Mouse (Mus musculus) layer of hippocampus, postnatal 25 days (tissue): ENCODE results near the gene Pgm5. TPM values are rescaled to one million over a fixed set of nuclear protein-coding genes. Genes with fewer than 3 reads are reported as not detected.
A peak's percentile ranks its signal among the peaks of the same experiment; 100 is the strongest.
"Not testable (repeated sequence)": the region's sequence is repeated elsewhere in the genome, so short reads cannot be mapped to it uniquely, and the experiment has no call there.

Source experiments
- DNase-seq, 2 experiments: peaks; one replicate each; pipeline ENCODE4 v3.0.0; 2022; ENCODE audit warnings: mixed read lengths in 2 of 2, low spot score in 1 of 2; ENCODE audit errors: extremely low spot score in 1 of 2
- total RNA-seq, 2 experiments: library from RNA; stranded (reverse); gene quantifications; 2 replicates each; pipeline ENCODE4 v1.2.3; 2021

The Pgm5 gene
- total RNA-seq, result 1 to 10 TPM; 3.2 to 3.6 TPM

DNA sequence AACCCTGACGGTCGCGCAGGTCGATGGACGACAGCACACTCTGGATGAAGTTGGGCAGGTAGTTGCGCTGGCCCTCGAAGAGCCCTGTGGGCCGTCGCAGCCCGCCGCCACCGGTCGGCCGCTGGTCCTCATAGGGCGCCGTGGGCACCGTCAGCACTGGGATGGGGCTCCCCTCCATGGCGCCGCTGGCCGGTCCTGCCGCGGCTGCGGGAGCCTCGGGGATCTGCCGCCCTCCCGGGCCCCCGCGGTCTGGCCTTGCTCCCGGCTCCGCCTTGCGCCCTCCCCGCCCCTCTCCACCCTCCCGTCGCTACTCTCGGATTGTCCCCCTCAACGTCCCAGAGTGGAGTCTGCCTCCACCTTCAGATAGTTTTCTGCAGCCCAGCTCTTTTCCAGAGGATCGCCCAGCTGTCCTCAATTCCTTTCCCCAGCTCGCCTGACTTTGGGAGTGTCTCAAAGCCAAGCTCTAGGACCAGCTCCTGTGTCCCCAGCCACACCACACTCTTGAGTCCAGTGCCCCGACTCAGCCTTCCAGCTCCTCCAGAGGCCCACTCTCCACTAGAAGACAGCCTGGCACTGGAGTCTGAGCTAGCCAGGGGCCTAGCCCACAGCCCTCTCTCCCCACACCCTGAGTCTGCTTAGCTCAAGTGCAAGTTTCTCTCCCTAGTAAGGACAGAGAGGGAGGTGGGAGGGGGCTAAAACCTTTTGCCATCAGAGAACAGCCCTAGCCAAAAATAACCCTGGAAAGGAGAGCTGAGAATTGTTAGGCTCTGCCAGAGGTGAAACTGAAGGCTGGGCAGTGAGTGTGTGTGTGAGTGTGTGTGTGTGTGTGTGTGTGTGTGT, at the start of gene Pgm5:
Gene Pgm5 (minus strand): TSS at position 244 of the 840 bp plus-strand sequence.
- DNase-seq, result no peak

DNA sequence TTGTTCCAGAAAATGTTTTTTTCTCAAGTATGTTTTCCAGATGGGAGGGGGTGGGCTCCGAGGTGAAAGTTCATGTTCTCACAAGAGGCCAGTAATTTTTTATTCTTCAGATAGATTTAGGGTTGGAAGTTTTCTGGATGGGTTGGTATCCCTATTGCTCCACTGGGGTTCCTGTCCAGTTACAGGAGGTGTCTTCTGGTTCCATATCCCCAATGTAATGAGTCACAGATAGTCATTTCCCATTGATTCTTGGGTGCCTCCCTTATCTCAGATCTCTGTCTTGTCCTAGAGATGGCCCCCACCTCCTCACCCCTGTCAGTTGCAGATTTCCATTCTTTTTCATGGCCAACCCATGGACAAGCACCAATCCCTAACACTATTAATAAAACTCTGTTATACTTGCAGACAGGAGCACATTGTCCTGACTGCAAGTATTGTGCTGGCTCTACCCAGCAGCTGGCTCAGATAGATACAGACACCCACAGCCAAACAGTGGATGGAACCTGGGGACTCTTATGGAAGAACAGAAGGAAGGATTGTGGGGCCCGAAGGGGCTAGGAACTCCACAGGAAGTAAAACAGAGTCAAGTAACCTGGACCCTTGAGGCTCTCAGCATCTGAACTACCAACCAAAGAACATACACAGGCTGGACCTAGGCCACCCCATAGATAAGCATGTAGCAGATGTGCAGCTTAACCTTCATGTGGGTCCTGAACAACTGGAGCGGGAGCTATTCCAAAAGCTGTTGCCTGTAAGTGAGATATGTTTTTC, 46.9 kb upstream of the Pgm5 start:
- DNase-seq, result no peak

DNA sequence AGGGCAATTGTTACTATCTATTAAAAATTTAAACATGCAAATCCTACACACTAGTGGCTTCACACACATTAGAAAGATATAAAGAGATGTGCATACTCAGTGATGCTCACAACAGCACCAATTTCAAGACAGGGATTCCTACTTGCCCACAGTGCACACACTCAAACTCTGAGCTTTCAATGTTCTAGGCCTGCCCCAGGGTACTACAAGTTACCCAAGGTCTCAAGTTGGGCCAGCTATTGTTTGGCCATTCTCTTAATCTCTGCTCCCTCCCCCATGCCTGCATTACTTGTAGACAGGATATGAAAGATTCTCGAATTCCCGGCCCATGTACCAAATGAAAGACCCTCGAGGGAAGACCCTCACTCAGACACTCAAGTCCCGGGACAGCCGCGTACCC, 46.0 kb upstream of the Pgm5 start:
- no peak for DNase-seq

DNA sequence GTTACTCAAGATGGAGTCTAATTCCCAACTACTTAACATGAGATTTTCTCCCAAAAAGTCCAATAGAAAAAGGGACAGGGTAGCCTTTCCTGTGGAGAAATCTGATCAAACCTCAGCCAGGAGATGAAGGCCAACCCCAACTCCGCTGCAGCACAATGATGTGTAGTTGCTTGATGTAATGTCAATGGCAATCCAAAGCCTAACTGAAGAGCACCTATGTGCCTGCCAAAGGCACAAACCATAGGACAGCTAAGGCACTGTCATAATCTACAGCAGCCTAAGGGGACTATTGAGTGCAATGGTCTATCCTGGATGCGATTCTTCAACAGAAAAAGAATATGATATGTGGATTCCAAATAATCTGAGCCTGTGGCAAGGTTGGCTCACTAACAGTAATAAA, 41.2 kb upstream of the Pgm5 start:
- no peak for DNase-seq

DNA sequence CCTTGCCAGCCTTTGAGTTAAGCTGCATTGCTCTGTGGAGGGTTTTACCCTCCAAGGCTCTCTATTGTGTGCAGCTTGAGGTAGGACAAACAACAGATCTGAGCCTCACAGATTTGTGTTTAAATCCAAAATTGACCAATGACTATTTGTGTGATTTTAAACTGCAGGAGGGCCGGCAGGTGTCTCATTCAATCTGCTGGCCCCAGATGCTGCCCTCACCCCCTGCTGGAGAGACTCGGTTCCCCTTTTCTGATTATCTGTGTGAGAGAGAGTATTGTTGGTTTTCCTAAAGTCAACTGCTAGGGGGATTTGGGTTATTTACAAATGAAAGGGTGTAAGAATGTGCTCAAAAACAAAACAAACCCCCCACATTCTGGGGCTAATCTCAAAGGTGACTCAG, 40.6 kb upstream of the Pgm5 start:
- no peak for DNase-seq

DNA sequence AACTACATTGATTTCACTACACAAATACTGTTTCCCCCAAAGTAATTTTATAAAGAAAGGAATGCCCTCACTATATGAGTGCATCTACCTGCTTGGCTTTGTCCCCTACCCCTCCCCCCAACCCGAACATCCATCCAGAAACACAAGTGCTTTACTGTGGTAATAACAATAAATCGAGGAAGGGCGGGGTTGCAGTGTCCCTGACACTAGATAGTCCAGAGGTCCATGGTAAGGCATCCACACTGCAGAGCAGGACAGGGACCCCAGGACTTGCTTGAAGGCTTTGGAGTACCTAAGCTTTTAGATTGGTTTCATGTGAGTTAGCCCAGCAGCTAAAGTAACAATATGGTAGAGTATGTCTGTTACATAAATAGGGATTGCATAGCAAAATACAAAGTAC, 40.0 kb upstream of the Pgm5 start:
- no peak for DNase-seq

DNA sequence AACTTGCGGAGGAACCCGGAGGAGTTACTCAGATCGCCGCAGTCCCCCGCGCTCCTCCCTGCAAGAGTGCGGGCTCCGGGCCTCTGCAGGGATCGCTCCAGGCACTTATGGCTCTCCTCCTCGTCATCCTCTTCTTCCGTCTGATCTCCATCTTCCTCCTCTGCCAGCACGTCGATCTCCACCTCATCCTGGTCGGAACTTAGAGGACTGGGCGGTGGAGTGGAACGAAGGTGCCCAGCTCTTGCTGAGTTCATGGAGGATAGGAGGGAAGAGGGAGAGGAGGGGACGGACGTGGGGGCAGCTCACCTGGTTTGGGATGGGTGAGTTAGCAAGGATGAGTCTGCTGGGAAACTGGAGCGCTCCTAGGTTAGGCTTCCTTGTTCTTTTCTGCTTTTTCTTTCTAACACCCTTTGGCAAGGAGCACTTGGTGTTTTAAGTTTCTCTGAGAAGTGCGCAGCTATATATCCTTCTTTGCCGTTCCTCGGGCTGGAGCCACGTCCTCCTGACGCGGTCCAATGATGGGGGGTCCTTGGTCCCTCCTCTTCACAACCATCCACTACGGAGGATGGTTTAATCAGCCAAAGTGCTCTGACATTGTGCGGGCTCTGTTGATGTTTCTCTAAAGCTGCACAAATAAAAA, 39.0 kb upstream of the Pgm5 start, which contains the start of gene Foxd4:
Gene Foxd4 (minus strand): TSS at position 617 of the 640 bp plus-strand sequence.
- DNase-seq, result no peak

DNA sequence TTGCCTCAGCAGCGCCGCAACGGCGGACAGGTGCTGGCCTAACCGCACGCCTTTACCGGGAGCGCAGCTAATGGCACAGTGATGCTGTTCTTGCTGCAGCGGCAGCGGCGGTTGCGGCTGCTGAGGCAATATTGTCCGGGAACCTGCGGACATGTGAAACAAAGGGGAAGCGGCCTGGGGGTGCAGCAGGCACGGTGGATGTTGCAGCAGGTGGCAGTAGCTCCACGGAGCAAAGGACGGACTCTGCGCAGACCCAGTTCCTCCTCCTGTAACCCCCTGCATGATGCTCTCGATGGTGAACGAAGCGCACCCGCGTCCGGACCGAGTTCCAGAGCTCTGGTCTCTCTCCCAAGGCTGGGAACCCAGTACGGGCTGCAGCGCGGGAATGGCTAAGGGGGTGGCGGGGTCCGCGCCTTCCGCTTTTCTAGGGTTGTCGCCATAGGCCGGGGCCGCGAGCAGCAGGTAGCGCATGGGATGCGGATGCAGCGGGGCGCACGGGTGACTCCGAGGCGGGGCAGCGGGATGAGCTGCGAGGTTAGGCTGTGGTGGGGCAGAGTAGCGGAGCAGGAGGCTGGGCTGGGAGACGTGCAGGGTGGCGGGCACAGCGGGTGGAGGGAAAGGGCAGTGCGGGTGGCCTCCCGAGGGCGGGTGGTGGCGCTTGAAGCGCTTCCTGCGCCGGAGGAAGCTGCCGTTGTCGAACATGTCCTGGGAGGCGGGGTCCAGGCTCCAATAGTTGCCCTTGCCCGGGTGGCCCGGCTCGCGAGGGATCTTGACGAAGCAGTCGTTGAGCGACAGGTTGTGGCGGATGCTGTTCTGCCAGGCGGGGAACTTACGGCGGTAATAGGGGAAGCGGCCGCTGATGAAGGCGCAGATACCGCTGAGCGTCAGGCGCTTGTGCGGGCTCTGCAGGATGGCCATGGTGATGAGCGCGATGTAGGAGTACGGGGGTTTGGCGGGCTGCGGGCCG, 38.2 kb upstream of the Pgm5 start:
- DNase-seq, result no peak

DNA sequence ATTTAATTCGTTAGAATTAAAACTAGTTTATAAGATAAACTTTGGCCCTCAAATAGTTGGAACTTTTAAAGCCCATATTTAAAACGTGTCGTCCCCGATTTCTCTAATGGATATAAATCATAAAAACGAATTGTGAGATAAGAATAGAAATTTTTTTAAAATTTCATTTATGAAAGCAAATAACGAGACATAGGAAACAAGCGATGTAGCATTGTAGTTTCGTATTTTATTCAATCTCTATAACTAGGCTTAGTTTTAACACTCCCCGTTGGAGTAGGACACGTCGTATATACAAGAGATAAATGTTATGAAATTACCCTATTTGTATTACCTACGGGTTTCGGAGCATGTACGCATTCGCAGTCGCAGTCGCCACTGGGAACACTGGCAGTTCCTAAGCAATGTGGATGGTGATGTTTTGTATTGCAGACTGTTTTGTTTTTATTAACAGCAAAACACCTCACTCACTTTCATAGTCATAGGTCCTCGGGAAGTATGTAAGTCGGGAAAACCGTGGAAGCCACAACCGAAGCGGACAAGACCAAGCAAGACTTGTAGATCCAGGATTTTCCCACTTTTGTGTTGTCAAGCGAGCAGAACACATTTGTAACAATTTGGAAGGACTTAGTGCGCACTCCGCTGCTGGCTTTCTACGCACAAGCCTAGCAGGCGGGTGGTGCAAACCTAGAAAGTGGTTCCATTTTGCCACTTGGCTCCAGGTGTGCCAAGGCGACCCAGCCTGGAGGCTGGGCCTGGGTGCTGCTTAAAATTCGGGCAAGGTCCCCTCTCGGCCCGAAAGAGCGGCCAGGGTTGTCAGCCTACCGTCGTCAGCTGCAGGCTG, 37.3 kb upstream of the Pgm5 start:
- no peak for DNase-seq

DNA sequence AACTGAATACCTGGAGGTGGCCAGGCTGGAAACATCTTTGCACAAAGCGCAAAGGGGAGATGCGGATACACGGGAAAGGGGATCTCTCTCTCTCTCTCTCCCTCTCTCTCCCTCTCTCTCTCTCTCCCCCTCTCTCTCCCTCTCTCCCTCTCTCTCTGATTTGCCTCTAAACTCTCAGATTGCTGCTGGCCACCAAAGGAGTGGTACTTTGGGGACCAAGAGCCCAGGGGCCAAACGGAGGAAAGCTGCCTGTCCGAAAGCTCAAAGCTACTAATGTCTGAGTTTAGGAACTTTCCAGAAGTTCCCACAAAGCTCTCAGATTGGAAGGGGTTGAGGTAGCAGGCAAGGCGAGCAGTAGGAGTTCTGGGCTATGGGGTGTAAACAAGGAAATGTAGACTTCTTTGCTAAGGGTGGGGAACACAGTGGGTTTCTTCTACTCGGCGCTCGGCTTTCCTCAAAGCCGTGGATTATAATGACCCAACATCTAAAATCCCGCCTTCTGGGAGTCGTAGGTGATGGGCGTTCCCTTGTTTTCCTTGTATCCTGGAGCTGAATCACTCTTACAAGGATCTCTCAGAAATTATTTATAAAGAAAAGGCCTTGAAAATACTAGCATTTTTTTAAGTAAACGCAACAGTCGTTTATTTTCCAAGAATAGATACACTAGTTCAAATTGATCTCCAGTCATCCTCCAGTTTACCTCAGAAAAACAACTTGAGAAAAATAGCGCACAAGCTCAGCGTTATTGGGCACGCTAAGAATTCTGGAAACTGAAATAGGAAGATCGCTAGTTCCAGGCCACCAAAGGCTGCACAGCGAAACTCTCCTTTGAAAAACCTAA, 36.5 kb upstream of the Pgm5 start:
- no peak for DNase-seq

DNA sequence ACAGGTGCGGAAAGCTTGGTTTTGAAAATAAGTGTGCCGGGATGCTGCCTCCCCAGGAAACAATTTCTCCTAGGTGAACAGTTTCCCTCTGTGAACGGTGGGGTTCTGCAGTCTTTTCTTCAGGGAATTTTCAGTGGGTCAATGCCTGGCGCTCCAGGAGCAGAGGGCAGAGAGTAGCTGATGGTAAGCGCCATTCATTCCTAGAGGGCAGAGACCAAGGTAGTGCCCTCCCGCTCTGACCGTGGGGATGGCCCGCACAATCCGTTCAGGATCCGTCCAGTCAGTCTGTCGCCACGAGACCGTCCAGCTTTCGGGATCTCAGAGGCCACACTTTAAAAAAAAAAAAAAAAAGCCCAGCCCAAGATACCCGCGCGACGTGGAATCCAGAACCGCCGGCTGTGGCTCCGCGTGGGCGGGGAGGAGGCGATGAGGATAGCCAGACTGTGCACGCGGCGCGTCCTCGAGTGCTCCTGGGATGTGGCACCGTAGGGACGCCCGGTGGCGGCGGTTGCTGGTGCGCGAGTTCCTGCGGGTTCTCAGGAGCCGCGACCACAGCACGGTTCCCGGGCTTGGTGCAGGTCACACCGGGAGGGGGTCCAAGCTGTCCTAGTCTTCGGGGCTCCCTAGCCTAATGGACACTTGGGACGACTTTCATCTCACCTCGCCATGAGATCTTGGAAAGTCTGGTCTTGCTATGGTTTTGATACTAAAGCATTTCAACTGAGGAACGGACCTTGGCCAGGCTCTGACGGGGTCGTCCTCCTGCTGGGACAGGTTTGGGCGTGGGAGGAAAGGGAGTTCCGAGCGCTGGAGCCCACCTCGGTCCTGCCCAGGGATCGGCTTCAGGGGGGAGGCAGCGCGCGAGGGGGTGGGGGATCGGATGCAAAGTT, 35.6 kb upstream of the Pgm5 start:
- no peak for DNase-seq

DNA sequence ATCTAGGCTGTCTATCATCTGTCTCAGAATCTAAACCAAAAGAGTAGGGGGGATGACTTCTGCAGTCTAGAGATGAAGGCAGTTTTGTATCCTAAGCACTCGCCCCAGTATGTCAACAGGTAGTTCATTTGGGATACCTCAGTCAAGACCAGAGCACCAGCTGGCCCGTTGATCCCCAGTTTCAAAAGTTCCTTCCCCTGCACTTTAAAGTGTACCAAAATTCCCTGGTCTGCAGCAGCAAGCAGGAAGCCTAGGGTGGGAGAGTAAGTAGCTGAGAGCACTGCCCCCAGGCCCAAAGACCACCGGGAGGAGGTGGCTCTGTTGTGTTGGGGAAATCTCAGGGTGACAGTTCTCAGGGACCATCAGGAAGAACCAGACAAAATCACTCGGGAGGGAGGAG, 34.9 kb upstream of the Pgm5 start:
- DNase-seq, result no peak

DNA sequence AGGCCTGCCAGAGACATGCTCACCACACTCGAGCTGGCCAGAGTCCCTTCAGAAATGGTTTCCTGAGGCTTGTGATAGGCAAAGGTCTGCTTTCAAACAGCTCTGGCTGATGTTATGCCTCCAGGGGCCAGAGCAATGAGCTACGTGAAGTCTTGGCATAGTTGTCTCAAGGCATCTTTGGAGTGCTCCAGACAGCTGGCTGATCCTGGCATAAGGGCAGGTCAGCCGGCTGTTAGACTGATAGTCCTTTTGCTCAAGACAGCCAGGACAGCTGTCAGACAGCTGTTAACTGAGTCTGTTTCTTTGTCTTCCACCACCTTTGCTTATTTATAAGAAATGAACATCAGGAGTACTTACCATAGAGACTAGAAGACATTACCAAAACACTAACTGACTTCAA, 25.2 kb upstream of the Pgm5 start:
- no peak for DNase-seq

DNA sequence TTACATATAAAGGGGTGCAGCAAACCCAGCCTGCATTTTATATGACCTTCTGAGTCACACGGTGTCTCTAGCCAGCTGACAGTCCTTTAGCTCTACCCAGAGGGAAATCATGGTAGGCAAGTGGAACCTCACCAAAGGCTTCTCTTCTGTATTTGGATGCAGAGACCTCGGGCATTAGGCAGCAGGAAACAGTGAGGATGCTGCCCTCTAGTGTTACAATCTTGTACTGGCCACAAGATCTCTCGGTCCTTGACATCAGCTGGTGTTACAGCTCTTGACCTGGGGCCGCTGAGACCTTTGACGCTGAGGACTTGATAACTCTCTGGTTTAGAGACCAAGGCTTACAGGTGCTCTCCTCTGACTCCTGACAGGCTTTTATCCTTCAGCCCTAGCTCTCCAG, 23.8 kb upstream of the Pgm5 start:
- DNase-seq, result peak in 1 of 2 experiments; percentile 54

DNA sequence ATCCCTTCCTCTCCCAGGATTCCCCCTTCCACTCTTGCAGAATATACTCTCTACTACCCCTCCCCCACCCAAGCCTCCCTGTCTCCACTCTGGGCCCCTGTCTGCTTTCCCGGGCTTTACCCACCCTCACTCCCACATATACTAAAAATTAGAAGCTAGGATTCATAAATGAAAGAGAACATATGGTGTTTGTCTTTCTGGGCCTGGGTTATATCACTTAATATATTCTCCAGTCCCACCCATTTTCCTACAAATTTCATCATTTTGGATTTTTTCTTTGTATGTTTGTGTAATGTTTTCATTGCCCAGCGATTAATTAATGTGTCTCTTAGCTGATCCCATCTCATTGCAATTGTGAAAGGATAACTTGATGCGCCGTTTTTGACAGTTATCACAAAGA, 19.6 kb upstream of the Pgm5 start:
- DNase-seq, result no peak

DNA sequence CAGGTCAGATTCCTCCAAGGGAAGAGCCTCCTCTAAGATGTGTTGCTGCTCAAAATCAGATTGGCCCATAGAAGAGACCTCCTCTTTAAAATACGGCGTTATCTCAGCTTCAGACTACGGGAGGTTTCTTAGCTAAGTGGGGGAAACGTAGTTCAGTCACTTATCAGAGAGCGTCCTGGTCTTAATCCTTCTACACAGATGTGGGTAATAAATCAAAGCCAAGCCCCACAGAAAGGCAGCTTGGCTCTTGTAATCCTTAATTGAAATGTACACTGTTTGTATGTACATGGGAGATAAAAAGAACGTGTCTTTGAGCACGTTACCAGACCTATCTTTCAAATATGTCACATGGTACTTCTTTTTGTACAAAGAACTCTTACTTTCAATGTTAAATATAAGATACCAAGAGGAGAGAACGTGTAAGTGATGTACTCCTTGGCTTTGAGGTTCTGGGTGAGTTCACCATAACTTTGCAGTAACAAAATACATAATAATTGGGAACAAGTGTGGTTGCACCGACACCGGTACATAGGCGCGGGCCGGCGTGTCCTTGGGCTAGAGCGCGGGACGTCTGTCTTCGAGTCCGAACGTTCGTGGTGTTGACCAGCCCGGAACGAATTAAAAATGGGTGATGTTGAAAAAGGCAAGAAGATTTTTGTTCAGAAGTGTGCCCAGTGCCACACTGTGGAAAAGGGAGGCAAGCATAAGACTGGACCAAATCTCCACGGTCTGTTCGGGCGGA, 13.6 kb upstream of the Pgm5 start, which contains the start of gene Gm10053:
Gene Gm10053 (plus strand): TSS at position 558 of the 742 bp plus-strand sequence.
- not testable (repeated sequence) for DNase-seq

DNA sequence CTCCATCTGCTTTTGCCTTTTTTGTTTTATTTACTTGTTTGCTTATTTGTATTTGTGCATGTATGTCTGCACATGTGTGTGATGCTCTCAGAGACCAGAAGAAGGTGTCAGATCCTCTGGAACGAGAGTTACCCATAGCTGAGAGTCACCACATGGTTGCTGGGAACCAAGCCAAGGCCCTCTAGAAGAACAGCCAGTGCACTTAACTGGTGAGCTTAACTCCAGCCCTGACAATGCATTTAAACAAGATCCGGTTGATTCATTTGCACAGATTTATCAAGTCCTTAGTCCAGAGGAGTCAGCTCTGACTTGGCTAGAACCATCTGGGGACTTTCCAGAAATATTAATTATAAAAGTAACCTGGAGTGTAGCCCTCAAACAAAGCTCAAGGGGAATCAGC, 12.2 kb upstream of the Pgm5 start:
- no peak for DNase-seq
